Mouse (Mus musculus): ENCODE results near the gene 5730596B20Rik.
A peak's percentile ranks its signal among the peaks of the same experiment; 100 is the strongest.

5730596B20Rik gene

DNA sequence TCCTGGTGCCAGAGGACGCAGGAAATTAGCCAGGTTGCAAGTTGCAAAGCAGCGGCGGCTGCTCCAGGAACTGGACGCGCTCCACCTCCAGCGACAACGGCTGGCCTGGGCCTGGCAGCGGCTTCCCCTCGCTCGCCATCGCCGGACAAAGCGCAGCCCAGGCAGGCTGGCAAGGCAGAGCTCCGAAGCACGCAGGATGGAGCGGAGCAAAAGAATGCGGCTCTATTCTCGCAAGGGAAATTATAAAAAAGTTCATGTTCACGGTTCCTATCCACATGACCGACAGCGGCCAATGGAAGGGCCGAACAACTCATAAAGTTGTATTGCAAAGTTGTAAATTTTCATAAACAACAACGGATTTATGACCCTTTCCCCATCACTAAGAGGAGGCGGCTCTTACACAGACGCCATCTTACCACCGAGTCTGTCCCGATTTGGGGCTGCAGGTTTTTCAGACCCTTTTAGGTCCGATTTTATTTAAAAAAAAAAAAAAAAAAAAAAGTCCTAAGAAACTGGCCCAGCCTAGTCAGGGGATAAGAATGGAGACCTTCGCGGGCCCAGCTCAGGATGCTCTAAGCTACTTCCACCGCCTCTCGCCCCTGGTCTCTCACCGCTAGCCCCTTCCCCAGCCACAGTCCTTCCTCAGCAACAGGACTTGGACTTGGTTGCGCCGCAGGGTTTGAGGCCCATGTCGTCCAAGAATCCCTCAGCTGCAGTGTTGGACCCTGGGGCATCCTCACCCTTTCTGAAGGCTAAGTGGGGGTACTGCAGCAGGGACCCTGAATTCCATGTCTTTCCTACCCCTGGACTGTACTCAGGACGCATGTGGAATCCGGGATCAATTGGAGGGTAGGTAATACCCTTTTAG, 36.1 kb downstream of the 5730596B20Rik start, which contains the start of the genes Hoxa3 and Gm28308:
Gene Hoxa3 (minus strand): TSS at position 218 of the 868 bp plus-strand sequence.
Gene Gm28308 (minus strand): TSS at position 221 of the 868 bp plus-strand sequence.
- DNase-seq (ENCODE audit: low spot score) = no peak

DNA sequence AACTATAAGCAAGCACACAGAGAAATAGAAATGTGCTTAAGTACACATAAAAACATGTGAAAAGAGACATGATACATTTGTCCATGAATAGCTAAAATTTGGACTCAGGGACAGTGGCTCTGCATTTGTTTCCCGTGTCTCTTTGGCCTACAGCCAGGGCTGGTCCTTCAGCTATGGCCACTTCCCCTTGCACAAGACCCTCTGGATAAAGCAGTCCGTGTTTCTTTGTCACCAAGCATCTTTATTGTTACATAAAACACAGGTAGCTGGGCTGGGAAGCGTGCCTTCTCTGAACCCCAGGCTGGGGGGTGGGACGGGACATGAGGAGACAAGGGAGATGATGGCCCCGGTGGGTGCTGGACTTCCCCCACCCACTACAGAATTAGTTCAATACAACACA, 37.0 kb downstream of the 5730596B20Rik start:
- DNase-seq (ENCODE audit: low spot score) = no peak

DNA sequence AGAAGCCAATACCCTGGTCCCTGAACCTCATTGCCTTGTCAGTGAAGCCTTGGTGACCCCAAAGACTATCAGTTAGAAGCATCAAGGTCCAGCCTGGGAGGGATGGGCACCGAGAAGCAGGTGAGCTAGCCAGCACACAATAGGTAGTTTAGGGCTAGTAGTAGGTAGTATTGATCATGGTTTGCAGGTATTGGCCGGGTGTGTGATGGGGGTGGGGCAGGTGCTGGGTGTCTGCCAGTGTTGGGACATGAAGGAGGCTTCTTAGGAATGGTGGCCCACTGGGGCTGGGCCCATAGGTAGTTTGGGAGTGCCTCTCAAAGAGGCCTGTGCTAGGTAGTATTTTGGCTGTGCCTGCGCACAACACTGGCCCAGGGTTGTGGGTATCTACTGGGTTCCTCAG, 37.8 kb downstream of the 5730596B20Rik start:
- no peak for DNase-seq (ENCODE audit: low spot score)

DNA sequence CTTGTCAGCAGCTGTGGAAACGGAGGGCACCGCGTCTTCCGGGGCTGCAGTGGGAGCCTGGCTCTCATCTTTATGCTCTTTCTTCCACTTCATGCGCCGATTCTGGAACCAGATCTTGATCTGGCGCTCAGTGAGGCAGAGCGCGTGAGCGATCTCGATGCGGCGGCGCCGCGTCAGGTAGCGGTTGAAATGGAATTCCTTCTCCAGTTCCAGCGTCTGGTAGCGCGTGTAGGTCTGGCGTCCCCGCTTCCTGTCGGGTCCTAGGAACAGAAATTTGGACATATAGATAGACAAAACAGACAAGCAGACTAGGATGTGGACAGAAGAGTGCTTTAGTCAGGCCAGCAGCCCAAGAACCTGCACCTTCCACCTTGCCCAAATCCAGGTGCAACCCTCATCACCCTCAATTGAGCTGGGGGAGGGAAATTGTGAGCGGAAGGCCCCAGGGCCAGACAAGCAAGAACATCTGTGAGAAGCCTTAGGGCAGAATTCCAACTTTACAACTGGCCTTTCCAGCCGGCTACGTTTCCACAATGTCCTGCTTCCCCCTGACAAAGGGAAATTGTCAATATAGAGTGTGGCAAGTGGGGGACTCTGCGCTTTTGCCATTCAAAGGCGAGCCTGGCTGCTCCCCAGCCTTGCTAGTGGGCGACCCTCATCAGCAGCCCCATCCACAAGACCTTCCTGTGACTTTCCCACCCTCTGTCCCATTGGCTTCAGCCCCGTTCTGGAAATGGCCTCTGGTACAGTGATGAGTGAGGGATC, 38.7 kb downstream of the 5730596B20Rik start:
- DNase-seq (ENCODE audit: low spot score) = no peak

DNA sequence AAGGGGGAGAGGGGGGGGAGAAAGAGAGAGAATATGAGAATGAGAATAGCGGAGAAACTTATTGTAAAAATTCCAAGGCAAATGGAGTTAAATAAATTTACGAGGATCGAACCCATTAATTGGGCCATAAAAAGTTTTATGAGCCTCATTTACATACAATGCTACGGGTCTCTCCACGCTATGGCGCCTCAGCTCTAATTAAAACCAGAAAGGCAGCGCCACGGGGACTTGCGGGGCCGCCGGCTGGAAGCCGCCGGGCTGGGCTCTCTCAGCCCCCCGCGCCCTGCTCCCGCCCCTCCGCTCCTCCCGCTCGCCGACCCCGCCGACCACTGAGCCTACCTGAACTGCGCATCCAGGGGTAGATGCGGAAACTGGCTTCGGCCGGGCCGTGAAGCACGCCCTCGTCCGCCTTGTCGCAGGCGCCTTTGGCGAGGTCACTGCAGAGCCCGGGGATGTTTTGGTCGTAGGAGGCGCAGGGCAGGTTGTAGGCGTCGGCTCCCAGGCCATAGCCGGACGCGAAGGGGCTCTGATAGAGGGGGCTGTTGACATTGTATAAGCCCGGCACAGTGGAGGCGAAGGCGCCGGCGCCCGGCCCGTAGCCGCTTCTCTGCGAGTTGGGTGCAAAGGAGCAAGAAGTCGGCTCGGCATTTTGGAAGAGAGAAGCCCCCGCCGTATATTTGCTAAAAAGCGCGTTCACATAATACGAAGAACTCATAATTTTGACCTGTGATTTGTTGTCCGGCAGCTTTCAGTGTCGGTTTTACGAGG, 39.6 kb downstream of the 5730596B20Rik start:
- no peak for DNase-seq (ENCODE audit: low spot score)

DNA sequence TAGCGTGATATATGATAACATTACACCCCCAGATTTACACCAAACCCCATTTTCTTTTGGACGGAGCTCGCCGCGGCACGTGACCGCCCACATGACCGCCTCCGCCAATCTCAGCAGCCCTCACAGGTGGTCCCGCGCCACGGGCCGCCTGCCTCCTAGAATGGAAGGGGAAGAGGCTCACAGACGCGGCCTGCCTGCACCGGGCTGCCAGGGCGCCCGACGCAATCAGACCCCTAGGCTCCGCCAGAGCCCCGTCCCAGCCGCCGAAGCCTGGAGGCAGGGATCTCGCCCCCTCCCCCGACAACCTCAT, 40.1 kb downstream of the 5730596B20Rik start:
- no peak for DNase-seq (ENCODE audit: low spot score)

DNA sequence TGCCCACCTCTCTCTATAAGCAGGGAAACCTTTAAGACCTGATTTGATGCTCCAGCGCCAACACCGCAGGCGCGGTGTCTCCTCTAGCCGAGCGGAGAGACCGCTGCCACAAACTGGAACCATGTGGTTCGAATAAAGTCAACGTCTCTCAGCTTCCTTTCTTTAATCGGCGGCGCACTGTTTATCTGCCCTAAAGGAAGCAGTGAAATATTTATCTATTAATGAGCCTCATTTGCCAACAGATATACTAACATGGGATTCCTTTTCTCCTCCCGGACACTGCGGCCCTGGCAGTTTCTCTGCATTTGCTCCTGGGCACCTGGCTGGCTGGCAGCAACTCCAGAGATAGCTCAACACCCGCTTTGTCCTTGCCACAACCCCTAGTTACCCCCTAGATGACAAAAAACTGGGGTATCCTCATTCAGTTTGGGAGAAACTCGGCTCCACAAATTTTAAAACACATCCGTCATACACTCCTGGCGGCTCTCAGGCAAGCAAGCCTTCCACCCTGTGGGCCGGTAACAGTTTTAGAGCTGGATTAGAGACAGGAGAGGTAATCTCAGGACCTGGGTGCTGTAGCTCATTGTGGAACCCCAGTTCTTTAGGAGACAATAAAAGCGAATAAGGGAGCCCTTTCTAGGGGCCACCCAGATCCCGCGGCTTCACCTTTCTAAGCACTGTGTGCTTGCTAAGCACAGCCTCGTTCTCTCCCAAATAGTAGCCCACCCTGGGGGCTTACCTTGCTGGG, 40.8 kb downstream of the 5730596B20Rik start:
- no peak for DNase-seq (ENCODE audit: low spot score)

DNA sequence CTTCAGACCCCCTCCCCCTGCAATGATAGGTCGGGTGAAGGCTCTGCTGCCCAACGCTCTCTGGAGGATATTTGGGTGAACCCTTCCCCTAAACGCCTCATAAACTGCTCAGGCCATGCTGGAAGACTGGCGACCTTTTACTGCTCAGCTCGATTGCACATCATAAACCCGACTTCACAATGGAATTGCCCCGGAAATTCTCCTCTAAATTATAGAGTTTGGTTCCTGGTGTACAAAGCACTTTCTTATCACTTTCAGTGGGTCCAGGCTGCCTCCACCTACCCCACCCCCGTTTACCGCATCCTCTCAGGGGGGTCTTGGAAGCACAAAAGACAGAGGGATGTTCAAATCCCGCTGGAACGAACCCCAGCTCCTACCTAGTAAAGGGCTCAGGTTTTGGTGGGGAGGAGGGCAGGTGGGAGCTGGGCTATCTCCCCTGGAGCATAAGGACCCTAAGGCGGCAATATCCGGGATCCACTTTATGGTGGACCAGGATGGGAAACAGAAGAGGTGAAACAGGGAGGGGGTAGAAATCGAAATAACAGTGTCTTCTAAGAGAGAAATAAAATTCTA, 41.4 kb downstream of the 5730596B20Rik start:
- DNase-seq (ENCODE audit: low spot score) = no peak

DNA sequence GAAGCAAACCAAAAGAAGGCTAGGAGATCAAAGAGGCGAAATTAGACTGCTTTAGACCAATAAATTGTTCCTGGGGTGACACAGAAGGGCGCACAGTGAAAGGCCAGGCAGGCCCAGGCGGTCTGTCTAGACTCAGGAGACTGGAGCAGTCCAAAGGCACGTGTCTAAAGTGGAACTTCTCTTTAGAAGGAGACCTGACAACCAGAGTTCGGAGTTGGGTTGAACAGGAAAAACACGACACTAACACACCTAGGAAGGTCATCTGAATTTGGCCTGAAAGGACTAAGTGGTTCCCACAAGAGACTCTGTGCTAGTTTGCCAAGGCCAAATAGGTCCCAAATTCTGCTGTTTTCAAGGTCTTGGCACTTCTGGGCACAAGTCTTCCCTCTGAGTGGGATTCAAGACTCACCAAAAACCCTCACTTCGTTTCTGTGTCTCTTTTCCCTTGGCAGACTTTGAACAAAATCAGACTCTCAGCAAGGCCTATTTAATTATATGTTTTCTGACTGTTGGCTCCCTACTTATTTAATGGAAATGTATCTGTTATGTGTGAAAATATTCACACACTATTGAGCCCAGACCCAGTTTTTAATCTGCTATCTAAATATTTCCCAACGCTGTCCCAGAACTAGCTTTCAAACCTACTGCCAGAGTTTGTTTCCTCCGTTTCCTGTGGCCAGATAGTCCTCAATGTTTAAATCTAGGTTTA, 42.1 kb downstream of the 5730596B20Rik start:
- no peak for DNase-seq (ENCODE audit: low spot score)

DNA sequence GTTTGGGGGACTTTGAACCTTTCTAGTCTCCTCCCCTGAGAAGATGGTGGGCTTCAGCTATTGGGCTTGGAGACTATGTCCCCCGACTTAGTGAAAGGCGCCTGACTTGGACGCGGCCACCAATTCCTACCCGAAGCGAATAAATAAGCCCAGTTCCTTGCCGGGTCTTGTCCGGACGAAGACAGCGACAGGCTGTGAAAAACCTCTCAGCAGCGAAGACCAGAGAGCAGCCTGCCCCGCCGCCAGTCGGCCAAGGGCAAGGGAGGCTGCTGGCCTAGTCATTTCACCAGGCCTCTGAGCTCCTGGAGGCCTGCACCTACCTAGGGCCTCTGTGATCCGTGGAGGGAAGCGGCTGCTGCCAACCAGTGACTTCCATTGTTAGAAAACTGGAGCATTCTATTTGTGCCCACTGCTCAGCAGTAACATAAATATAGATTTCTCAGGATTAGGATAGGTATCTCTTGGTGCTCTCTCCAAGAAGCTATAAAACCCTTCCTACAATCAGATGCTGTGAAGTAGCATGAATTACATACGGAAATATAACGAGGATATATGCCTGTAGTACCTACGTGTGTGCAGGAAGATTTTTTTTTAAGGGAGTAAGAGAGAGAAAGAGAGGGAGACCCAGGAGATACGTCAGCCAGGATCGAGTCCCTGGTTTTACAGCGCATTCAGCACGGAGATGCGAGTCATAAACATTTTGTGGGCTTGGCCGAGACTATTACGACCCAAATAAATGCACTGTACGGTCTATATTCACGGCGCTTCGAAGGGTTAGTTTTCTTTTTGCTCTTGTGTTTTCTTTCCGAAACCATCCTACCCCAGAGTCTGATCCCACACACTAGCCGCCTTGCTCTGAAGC, 42.9 kb downstream of the 5730596B20Rik start:
- no peak for DNase-seq (ENCODE audit: low spot score)

DNA sequence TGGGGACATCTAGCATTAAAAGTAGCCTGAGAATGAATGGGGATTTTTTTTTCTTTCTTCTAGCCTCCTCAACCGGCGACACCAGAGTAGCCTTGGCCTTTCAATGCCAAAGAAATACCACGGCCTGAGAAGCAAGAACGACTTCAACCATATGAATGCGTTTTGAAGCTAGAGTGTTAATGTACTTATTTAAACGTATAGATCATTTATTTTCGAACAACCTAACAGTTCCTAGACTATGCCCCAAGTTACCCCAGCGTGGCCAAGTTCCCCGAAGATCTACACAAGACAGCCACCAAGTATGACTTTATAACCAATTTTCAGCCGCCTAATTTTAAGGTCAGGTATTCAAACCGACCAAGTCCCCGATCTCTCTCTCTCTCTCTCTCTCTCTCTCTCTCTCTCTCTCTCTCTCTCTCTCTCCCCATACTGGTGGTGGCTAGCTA, 43.6 kb downstream of the 5730596B20Rik start:
- no peak for DNase-seq (ENCODE audit: low spot score)

DNA sequence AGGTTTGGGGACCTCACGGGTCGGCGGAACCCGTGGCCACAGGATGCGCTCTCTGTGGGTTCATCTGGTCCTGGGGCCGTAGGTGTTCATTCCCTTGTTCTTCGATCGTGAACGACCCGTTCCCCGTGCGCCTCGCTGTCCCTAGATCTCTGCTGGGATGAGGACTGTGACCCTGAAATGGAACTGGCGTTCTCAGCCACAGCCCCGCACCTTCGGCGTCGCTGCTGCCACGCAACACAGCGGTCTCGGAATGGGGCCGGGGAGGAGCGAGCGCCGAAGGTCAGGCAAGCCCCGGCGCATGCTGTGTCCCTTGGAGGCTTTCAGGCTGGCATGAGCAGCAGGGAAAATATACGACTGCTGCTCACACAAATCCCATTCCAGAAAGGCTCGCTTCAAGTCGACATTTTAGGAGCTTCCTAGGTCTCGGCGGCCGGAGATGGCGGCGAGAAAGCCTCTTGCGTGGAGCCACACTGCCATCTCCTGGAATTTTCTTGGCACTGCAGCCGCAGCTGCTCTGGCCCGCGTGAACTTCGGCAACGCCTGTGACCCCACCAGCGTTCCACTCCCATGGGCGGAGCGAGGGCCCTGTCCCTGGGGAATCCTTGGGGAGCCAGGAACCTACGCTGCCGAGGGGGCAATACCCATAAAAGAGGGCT, 44.2 kb downstream of the 5730596B20Rik start, which contains the start of gene Hoxa7:
Gene Hoxa7 (minus strand): TSS at position 518 of the 656 bp plus-strand sequence.
- DNase-seq (ENCODE audit: low spot score) = peak; percentile 36

DNA sequence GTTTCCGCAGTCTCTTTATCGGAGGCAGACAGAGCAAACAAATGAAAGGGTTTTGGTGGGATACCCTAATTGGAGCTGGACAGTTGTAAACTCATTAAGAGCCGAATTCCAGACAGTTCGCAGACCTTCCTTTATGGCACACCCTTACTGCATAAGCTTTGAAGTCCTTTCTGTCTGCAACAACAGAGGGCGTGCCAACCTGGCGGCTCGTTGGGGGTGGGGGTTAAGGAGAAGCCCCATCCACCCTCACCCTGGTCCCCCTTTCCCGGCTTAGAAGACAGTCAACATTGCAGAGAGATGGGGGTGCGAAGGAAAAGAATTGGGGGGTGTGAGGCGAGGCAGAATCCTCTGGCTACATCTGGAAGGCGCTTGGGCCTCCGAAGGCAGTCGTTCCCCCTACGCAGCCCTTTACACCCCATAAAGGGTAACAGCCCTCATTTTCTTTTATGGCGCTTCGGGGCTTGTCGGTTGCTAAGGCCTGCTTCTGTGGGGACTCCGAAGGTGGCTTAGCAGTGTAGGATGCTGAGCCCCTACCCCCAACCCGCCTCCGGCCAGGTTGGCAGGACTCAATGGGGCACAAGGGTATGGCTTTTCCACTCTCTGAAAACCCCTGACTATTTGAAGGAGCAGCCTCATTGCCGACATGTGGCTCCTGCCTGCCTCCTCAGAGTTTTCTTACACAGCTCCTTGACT, 44.8 kb downstream of the 5730596B20Rik start:
- no peak for DNase-seq (ENCODE audit: low spot score)

DNA sequence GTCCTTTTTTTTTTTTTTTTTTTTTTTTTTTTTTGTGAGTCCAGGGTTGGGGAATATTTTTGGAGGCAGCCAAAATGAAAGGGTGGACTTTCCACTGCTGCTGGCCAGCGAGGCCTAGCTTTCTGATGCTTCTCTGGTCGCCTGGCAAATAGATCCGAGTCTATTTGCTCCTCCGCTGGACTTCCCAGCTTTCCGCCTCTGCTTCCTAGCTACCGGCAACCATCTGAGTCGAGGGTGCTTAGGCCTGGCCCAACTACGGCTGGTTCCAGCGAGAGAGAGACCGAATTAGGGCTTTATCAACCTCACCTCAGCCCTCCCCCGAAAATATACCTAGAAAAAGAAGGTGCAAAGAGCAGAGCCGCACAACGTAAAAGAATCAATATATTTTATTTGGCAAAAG, 45.4 kb downstream of the 5730596B20Rik start:
- no peak for DNase-seq (ENCODE audit: low spot score)

DNA sequence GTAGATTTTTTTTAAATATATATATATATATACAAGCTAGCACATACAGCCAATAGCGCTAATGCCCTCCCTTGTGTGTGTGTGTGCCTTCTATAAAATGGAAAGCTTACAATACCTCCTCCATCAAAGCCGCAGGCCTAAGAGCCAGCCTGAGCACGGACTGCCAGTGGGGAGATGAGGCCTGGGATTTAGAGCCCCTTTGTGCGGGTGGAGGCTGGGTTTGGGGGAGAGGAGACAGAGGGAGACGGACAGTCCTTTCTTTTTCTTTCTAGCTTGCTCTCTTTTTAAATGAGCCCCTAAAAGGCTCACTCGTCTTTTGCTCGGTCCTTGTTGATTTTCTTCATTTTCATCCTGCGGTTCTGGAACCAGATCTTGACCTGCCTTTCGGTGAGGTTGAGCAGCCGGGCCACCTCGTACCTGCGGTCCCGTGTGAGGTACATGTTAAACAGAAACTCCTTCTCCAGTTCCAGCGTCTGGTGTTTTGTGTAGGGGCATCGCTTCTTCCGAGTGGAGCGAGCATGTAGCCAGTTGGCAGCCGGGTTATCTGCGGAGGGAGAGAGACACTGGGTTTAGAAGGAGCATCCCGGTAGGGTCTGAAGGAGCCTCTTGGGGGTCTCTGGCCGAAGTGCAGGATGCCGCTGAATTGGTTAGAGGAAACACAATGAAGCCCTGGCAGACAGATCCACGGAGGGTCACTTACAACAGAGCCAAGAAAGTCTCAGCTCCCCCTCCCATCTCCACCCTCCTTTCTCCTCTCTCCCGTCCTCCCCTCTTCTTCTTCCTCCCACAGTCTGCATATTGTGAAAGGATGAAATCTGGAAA, 46.9 kb downstream of the 5730596B20Rik start:
- DNase-seq (ENCODE audit: low spot score) = no peak

DNA sequence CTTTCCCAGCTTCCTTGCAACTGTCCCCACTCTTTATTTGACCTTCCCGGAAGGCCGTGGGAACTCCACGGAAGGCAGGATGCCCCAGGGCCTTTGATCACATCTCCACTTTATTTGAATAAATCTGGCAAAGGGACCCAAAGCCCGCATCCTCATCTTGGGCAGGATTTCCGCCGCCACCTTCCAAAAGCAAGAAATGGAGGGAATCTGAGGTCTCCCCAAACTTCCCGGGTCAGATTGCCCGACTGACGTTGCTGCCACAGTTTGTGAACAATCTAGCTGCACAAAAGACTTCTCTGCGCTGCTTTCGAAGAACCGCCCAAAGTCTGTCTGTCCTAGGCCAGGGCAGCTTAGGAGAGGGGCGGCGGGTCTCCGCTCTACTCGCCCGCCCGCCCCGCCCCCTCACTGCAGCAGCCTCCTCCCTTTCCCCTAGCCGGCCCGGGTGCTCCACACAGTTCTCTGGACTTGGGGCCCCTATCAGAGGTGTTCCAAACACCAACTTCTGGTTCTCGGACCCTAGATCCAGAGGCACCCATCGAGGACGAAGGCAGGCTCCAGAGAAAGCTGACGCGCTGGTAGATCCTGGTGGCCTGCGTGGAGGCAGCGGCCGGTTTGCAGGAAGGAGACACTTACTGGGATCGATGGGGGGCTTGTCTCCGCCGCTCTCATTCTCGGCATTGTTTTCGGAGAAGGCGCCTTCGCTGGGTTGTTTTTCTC, 47.8 kb downstream of the 5730596B20Rik start:
- no peak for DNase-seq (ENCODE audit: low spot score)
